Mouse (Mus musculus): ENCODE measurements around the gene Mrpl51. TPM values are rescaled to one million over a fixed set of nuclear protein-coding genes. Genes with fewer than 3 reads are reported as not detected.

Mrpl51 gene
- 196 and 211 TPM in 2 replicates for polyA plus RNA-seq (2015; fragmentation: Nextera tagmentation; extraction: Ambion mirVana)

- no peaks in the 10 kb centered on the region for H3K9me3 ChIP-seq (ENCODE audit: control insufficient read depth, low read length)
- ATAC-seq (ENCODE audit: low FRiP score, low TSS enrichment) (peak; percentile 97), DNase-seq (ENCODE audit: low spot score) (peak; percentile 98)
- under 1% methylated on average over 53 of the region's 54 CpGs for whole genome bisulfite sequencing
- peak within 1 kb of the TSS; percentile 97 for H3K27ac ChIP-seq (replicated peaks)
- 0 out of 2 replicates have a peak, but pooled peaks cover 3% of the 10 kb centered on the region for H3K4me1 ChIP-seq (replicated peaks; ENCODE audit: control insufficient read depth, insufficient read depth)
- peak; percentile 57 for TF ChIP-seq CTCF (IDR thresholded peaks at IDR 0.05; ENCODE audit: low read depth)
- no peak for TF ChIP-seq EP300 (optimal IDR thresholded peaks at IDR 0.05)
- peak within 1 kb of the TSS; percentile 77 for H3K4me2 ChIP-seq (replicated peaks; ENCODE audit: low read depth)
- peak within 1 kb of the TSS; percentile 65 for H3K4me3 ChIP-seq (ENCODE audit: low read depth, low read length)
- H3K9ac ChIP-seq (ENCODE audit: low read length): peak within 1 kb of the TSS; percentile 73
- no peaks in the 10 kb centered on the region for H3K27me3 ChIP-seq (ENCODE audit: control insufficient read depth, insufficient read depth, low read length)
- peaks cover 6% of the 10 kb centered on the region; the same call in 1 of the 2 replicates for H3K36me3 ChIP-seq (ENCODE audit: control insufficient read depth, insufficient read depth, low read length)
Observed at GRCm38 (mm10) chr6:125191332-125192015, at the start of gene Mrpl51, which contains the start of gene Ncapd2. Mrpl51 (plus strand) TSS chr6:125191801. Ncapd2 (minus strand) TSS chr6:125191701.

- 92% methylated on average over 8 of the region's 8 CpGs for WGBS
- Histone ChIP-seq H3K9me3 (ENCODE audit: control insufficient read depth, low read length) (no peaks in the 10 kb centered on the region), H3K4me2 (replicated peaks; ENCODE audit: low read depth) (no peak overlapping the region), H3K27me3 (ENCODE audit: control insufficient read depth, insufficient read depth, low read length) (no peaks in the 10 kb centered on the region), H3K9ac (ENCODE audit: low read length) (no peak overlapping the region), H3K4me3 (ENCODE audit: low read depth, low read length) (no peak overlapping the region), H3K36me3 (ENCODE audit: control insufficient read depth, insufficient read depth, low read length) (peaks cover 23% of the 10 kb centered on the region), H3K27ac (replicated peaks) (no peak overlapping the region), H3K4me1 (replicated peaks; ENCODE audit: control insufficient read depth, insufficient read depth) (no peaks in the 10 kb centered on the region)
- ATAC-seq (ENCODE audit: low FRiP score, low TSS enrichment) (no peak), DNase-seq (ENCODE audit: low spot score) (no peak)
- TF ChIP-seq CTCF (IDR thresholded peaks at IDR 0.05; ENCODE audit: low read depth) (no peak), EP300 (optimal IDR thresholded peaks at IDR 0.05) (no peak)
Observed at GRCm38 (mm10) chr6:125142436-125142835, 49.2 kb upstream of the Mrpl51 start.

DNA sequence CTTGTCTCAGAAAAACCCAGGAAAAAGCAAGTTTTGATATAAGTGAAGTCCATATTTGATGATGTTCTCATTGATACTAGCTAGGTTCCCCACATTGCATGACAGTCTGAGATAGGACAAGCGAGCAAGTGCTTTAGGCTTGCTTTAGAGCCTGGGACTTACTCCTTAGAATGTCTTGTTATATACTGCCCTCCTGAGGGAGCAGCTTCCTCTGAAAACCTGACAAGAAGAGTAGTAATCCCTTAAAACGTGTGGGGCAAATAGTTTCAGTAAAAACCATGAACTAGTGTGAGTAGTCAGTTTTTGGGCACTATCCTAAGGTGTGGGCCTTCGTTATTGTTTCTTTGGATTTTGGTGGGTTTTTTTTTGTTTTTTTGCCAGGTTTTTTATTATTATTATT lies 48.5 kb upstream of the Mrpl51 start:
- H3K9me3 ChIP-seq (ENCODE audit: control insufficient read depth, low read length): no peaks in the 10 kb centered on the region
- H3K36me3 ChIP-seq (ENCODE audit: control insufficient read depth, insufficient read depth, low read length): peaks cover 20% of the 10 kb centered on the region
- no peak overlapping the region for H3K27ac ChIP-seq (replicated peaks)
- no peak overlapping the region for H3K9ac ChIP-seq (ENCODE audit: low read length)
- DNase-seq (ENCODE audit: low spot score): no peak
- TF ChIP-seq EP300 (optimal IDR thresholded peaks at IDR 0.05) (no peak), CTCF (IDR thresholded peaks at IDR 0.05; ENCODE audit: low read depth) (no peak)
- no peak overlapping the region for H3K4me2 ChIP-seq (replicated peaks; ENCODE audit: low read depth)
- 74% methylated on average over 3 of the region's 3 CpGs for WGBS
- H3K4me1 ChIP-seq (replicated peaks; ENCODE audit: control insufficient read depth, insufficient read depth): no peaks in the 10 kb centered on the region
- no peaks in the 10 kb centered on the region for H3K27me3 ChIP-seq (ENCODE audit: control insufficient read depth, insufficient read depth, low read length)
- no peak overlapping the region for H3K4me3 ChIP-seq (ENCODE audit: low read depth, low read length)
- no peak for ATAC-seq (ENCODE audit: low FRiP score, low TSS enrichment)

DNA sequence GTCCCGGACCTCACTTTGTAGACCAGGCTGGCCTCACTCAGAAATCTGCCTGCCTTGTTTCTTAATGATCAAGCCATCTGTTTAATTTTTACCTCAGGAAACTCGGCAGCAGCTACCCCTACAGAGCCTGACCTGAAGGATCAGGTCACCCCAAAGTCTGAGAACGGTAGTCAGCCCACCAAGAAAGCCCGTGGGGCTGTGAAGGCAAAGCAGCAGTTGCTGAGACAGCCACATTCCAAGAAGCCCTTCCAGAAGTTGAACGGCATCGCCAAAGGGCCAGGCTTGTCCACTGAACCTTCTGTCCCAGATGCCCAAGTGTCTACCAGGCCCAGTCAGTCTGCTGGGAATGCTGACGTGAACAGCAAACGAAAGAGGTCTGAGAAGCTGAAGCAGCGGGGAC lies 47.7 kb upstream of the Mrpl51 start:
- no peaks in the 10 kb centered on the region for H3K27me3 ChIP-seq (ENCODE audit: control insufficient read depth, insufficient read depth, low read length)
- DNase-seq (ENCODE audit: low spot score) (no peak), ATAC-seq (ENCODE audit: low FRiP score, low TSS enrichment) (no peak)
- WGBS: 78% methylated on average over 9 of the region's 9 CpGs
- no peak overlapping the region for H3K4me2 ChIP-seq (replicated peaks; ENCODE audit: low read depth)
- H3K4me1 ChIP-seq (replicated peaks; ENCODE audit: control insufficient read depth, insufficient read depth): no peaks in the 10 kb centered on the region
- H3K4me3 ChIP-seq (ENCODE audit: low read depth, low read length): no peak overlapping the region
- peaks cover 18% of the 10 kb centered on the region for H3K36me3 ChIP-seq (ENCODE audit: control insufficient read depth, insufficient read depth, low read length)
- H3K9me3 ChIP-seq (ENCODE audit: control insufficient read depth, low read length): no peaks in the 10 kb centered on the region
- no peak overlapping the region for H3K27ac ChIP-seq (replicated peaks)
- no peak overlapping the region for H3K9ac ChIP-seq (ENCODE audit: low read length)
- TF ChIP-seq CTCF (IDR thresholded peaks at IDR 0.05; ENCODE audit: low read depth): no peak
- TF ChIP-seq EP300 (optimal IDR thresholded peaks at IDR 0.05): no peak

GRCm38 (mm10) chr6:125145001-125145400 lies 46.6 kb upstream of the Mrpl51 start, which contains the start of gene Iffo1:
Iffo1 (plus strand) TSS chr6:125145241.
- Histone ChIP-seq H3K27ac (replicated peaks) (peak within 1 kb of the TSS; percentile 89), H3K36me3 (ENCODE audit: control insufficient read depth, insufficient read depth, low read length) (peaks cover 12% of the 10 kb centered on the region), H3K27me3 (ENCODE audit: control insufficient read depth, insufficient read depth, low read length) (no peaks in the 10 kb centered on the region), H3K4me3 (ENCODE audit: low read depth, low read length) (peak within 1 kb of the TSS; percentile 57), H3K4me1 (replicated peaks; ENCODE audit: control insufficient read depth, insufficient read depth) (no peaks in the 10 kb centered on the region), H3K9ac (ENCODE audit: low read length) (peak within 1 kb of the TSS; percentile 75), H3K9me3 (ENCODE audit: control insufficient read depth, low read length) (no peaks in the 10 kb centered on the region), H3K4me2 (replicated peaks; ENCODE audit: low read depth) (peak within 1 kb of the TSS; percentile 68)
- TF ChIP-seq CTCF (IDR thresholded peaks at IDR 0.05; ENCODE audit: low read depth) (peak; percentile 74), EP300 (optimal IDR thresholded peaks at IDR 0.05) (no peak)
- 3% methylated on average over 16 of the region's 16 CpGs for WGBS
- DNase-seq (ENCODE audit: low spot score): peak; percentile 80
- ATAC-seq (ENCODE audit: low FRiP score, low TSS enrichment): peak; percentile 91

DNA sequence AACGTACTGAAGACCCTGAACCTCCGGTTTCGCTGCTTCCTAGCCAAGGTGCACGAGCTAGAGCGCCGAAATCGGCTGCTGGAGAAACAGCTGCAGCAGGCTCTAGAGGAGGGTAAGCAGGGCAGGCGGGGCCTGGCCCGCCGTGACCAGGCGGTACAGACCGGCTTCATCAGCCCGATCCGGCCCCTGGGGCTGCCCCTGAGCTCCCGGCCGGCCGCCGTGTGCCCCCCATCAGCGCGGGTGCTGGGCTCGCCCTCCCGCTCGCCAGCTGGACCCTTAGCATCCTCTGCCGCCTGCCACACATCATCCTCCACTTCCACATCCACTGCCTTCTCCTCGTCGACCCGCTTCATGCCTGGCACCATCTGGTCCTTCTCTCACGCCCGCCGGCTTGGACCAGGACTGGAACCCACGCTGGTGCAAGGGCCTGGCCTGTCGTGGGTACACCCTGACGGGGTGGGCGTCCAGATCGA lies 46.1 kb upstream of the Mrpl51 start:
- ATAC-seq (ENCODE audit: low FRiP score, low TSS enrichment) (peak; percentile 47), DNase-seq (ENCODE audit: low spot score) (no peak)
- Histone ChIP-seq H3K9me3 (ENCODE audit: control insufficient read depth, low read length) (no peaks in the 10 kb centered on the region), H3K36me3 (ENCODE audit: control insufficient read depth, insufficient read depth, low read length) (peaks cover 10% of the 10 kb centered on the region), H3K4me3 (ENCODE audit: low read depth, low read length) (peak overlapping the region; percentile 57), H3K9ac (ENCODE audit: low read length) (peak overlapping the region; percentile 75), H3K27me3 (ENCODE audit: control insufficient read depth, insufficient read depth, low read length) (no peaks in the 10 kb centered on the region), H3K4me2 (replicated peaks; ENCODE audit: low read depth) (peak overlapping the region; percentile 68), H3K27ac (replicated peaks) (peak overlapping the region; percentile 89), H3K4me1 (replicated peaks; ENCODE audit: control insufficient read depth, insufficient read depth) (no peaks in the 10 kb centered on the region)
- no peak for TF ChIP-seq EP300 (optimal IDR thresholded peaks at IDR 0.05)
- no peak for TF ChIP-seq CTCF (IDR thresholded peaks at IDR 0.05; ENCODE audit: low read depth)
- WGBS: 8% methylated on average over 34 of the region's 35 CpGs

All from stomach, postnatal 0 days (tissue).